Comparison of ENCODE assay signal across 9 mouse cellular contexts in genomic region chr5:121114151-121114550, GRCm38 (mm10).
DNase-seq lines count a peak whose midpoint lies in the region; ATAC-seq and TF ChIP-seq lines count a peak whose summit lies in the region.
"Had no signal": no experiment of that assay in that cellular context is flagged by ENCODE, and none has a peak within 500 bp of the region (broad histone marks: within the 10 kb centered on the region; RNA-seq: fewer than 3 reads in every experiment).

No protein-coding gene starts in this region.

- no peaks in the 10 kb centered on the region for H3K36me3 ChIP-seq in midbrain, embryonic 15.5 days (replicated peaks)
- no peaks in the 10 kb centered on the region for H3K36me3 ChIP-seq in thymus, adult 2 months (ENCODE audit: control insufficient read depth, insufficient read depth, low read length)

- ATAC-seq in midbrain, embryonic 15.5 days (replicated peaks) = no peak

- WGBS in midbrain, embryonic 15.5 days = 68% methylated on average over 14 of the region's 14 CpGs
- 49% methylated on average over 14 of the region's 14 CpGs for WGBS in thymus, adult 2 months

- H3K27ac ChIP-seq in gastrocnemius, adult 2 months = no peak overlapping the region
- H3K27ac ChIP-seq in midbrain, embryonic 15.5 days = peak overlapping the region; percentile 96
- no peak overlapping the region for H3K27ac ChIP-seq in thymus, adult 2 months (ENCODE audit: control insufficient read depth, insufficient read depth, low read length)

- TF ChIP-seq CTCF in gastrocnemius, adult 2 months (IDR thresholded peaks at IDR 0.05) = no peak
- TF ChIP-seq CTCF in thymus, adult 2 months (IDR thresholded peaks at IDR 0.05; ENCODE audit: borderline replicate concordance, control insufficient read depth, extremely low read depth, insufficient read depth, low read length, poor library complexity) = no peak

- intact Hi-C loops in gastrocnemius, adult 2 months (cut with DNase I) = no loop called here
- intact Hi-C loops in gastrocnemius, postnatal 36 days (cut with DNase I) = no loop called here

- H3K4me3 ChIP-seq in gastrocnemius, adult 2 months = peak overlapping the region; percentile 30
- no peak overlapping the region for H3K4me3 ChIP-seq in midbrain, embryonic 15.5 days
- H3K4me3 ChIP-seq in thymus, adult 2 months (ENCODE audit: control insufficient read depth, insufficient read depth, low read length) = no peak overlapping the region
- H3K4me3 ChIP-seq: megakaryocyte, embryonic 14.5 days had no signal

- DNase-seq in gastrocnemius, adult 2 months = no peak
- no peak for DNase-seq in gastrocnemius, postnatal 4 days (ENCODE audit: low spot score in 2 of 2)
- DNase-seq in CD4-positive helper T cell, adult 2 months (ENCODE audit: low read depth, low spot score) = peak; percentile 28
- peak; percentile 41 to 42 for DNase-seq in frontal cortex, postnatal 10 days (ENCODE audit: low spot score in 2 of 2)
- no peak for DNase-seq in retina, postnatal 1 day
- no peak for DNase-seq in gastrocnemius, postnatal 36 days
- DNase-seq in thymus, adult 2 months = no peak

- H3K9me3 ChIP-seq in midbrain, embryonic 15.5 days = no peaks in the 10 kb centered on the region
- H3K9me3 ChIP-seq: megakaryocyte, embryonic 14.5 days had no signal

- peaks cover 55% of the 10 kb centered on the region for H3K4me1 ChIP-seq in midbrain, embryonic 15.5 days
- peaks cover 29% of the 10 kb centered on the region for H3K4me1 ChIP-seq in thymus, adult 2 months (replicated peaks; ENCODE audit: control insufficient read depth, insufficient read depth, low read length)

- H3K27me3 ChIP-seq in midbrain, embryonic 15.5 days (replicated peaks) = no peaks in the 10 kb centered on the region
- H3K27me3 ChIP-seq in thymus, adult 2 months (ENCODE audit: control insufficient read depth, insufficient read depth, low read length) = no peaks in the 10 kb centered on the region

- no peak overlapping the region for H3K9ac ChIP-seq in midbrain, embryonic 15.5 days

- H3K4me2 ChIP-seq in midbrain, embryonic 15.5 days = no peak overlapping the region

- TF ChIP-seq POLR2A in thymus, adult 2 months (IDR thresholded peaks at IDR 0.05; ENCODE audit: control insufficient read depth, extremely low read depth, insufficient read depth, low read length, poor library complexity) = no peak

Comparison
In these comparisons a context has a peak if more than half of its experiments do, and no peak if none do; other contexts are left out.
1. DNase-seq: peak in CD4-positive helper T cell, adult 2 months (single experiment) and frontal cortex, postnatal 10 days (2 of 2); none in gastrocnemius, adult 2 months (single experiment), gastrocnemius, postnatal 4 days (0 of 2), retina, postnatal 1 day (single experiment), gastrocnemius, postnatal 36 days (0 of 2) and thymus, adult 2 months (single experiment).